Mouse (Mus musculus) skeletal muscle tissue, postnatal 0 days (tissue): ENCODE measurements around the gene Muc3a. TPM values are rescaled to one million over a fixed set of nuclear protein-coding genes. Genes with fewer than 3 reads are reported as not detected.

ENCODE experiments used
- polyA plus RNA-seq: library from polyadenylated mRNA; unstranded; fragments of >200 nt; fragmentation: Nextera tagmentation; extraction: Ambion mirVana; gene quantifications from 2 replicates; pipeline ENCODE4 v1.2.1, GENCODE M21; 2015

Gene Muc3a
- polyA plus RNA-seq, result 0.09 TPM in 1 of 2 replicates, not detected in the other

DNA sequence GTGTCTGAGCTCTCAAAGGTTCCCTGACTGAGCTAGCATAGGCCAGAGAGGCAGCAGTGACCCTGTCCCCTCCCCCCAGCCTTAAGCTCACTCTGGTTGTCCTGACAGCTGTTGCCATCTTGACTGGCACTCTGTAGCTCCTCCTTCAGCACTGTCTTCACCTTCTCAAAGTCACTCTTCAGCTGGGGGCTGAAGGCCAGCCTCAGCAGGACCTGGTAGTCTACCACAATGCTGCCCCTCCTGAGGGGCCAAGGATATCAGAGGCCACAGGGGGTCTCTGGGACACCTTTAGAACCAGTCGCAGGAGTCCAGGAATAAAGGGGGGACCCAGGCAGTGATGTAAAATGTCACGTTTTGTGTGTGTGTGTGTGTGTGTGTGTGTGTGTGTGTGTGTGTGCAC is at the start of gene Muc3a:
Gene Muc3a, minus strand, starts transcription at position 101 of the 400 bp plus-strand sequence.

Other genes starting within 250 kb of the Muc3a start
- 7.8 and 12.0 TPM in 2 replicates for gene Cldn15, start 245.8 kb downstream of the Muc3a start, polyA plus RNA-seq
- 13.4 and 20.1 TPM in 2 replicates for gene Plod3, start 225.4 kb downstream of the Muc3a start, polyA plus RNA-seq
- gene Znhit1, start 224.4 kb downstream of the Muc3a start, polyA plus RNA-seq, result 50.8 and 52.5 TPM in 2 replicates
- gene Vgf, start 186.0 kb downstream of the Muc3a start, polyA plus RNA-seq, result not detected in 2 replicates
- 81.5 and 101 TPM in 2 replicates for gene Ap1s1, start 166.3 kb downstream of the Muc3a start, polyA plus RNA-seq
- 0.50 and 0.71 TPM in 2 replicates for gene Serpine1, start 140.1 kb downstream of the Muc3a start, polyA plus RNA-seq
- 4.1 and 5.1 TPM in 2 replicates for gene Trim56, start 96.2 kb downstream of the Muc3a start, polyA plus RNA-seq
- not detected in 2 replicates for gene Muc3, start 63.1 kb downstream of the Muc3a start, polyA plus RNA-seq
- gene Ache, start 75.1 kb upstream of the Muc3a start, polyA plus RNA-seq, result 60.2 and 65.7 TPM in 2 replicates
- 35.6 and 36.9 TPM in 2 replicates for gene Ufsp1, start 82.2 kb upstream of the Muc3a start, polyA plus RNA-seq
- gene Srrt, start 95.3 kb upstream of the Muc3a start, polyA plus RNA-seq, result 25.9 and 33.5 TPM in 2 replicates
- gene Trip6, start 102.0 kb upstream of the Muc3a start, polyA plus RNA-seq, result 32.3 and 38.1 TPM in 2 replicates
- 4.4 and 5.0 TPM in 2 replicates for gene Slc12a9, start 121.2 kb upstream of the Muc3a start, polyA plus RNA-seq
- 16.1 and 17.8 TPM in 2 replicates for gene Ephb4, start 137.7 kb upstream of the Muc3a start, polyA plus RNA-seq